Mouse (Mus musculus) stomach, embryonic 14.5 days (tissue): ENCODE measurements at regions not wholly inside any gene's neighbourhood (a gene's known extent, or its start where the extent isn't known, plus 50 kb on each side); places are given as distances from the start of the nearest gene placed in this dataset.

Experiments used
- ATAC-seq: fragments of 200-750 bp; cut with Nextera tagmentation; 2 replicates; pipeline ENCODE4 v1.8.0; 2017; ENCODE audit warnings: low read depth, moderate TSS enrichment; ENCODE audit not compliant: insufficient number of reproducible peaks, insufficient read depth, low FRiP score
- H3K27ac ChIP-seq: fragments of 300-500 bp; sonication (generic); 2 replicates; pipeline ENCODE4 v1.5.1; 2014; ENCODE audit warnings: mild to moderate bottlenecking, low read length, moderate library complexity, mixed read lengths
- H3K27me3 ChIP-seq: fragments of 300-500 bp; sonication (generic); 2 replicates; pipeline ENCODE4 v1.6.1; 2014; ENCODE audit warnings: low read length, control low read depth, mixed read lengths; ENCODE audit not compliant: control insufficient read depth, insufficient read depth
- H3K36me3 ChIP-seq: fragments of 300-500 bp; sonication (generic); 2 replicates; pipeline ENCODE4 v1.6.1; 2014; ENCODE audit warnings: mild to moderate bottlenecking, control low read depth, low read length, moderate library complexity, mixed read lengths; ENCODE audit not compliant: control insufficient read depth, insufficient read depth
- H3K4me1 ChIP-seq: fragments of 300-500 bp; sonication (generic); 2 replicates; pipeline ENCODE4 v1.6.1; 2014; ENCODE audit warnings: low read length, control low read depth, mixed read lengths; ENCODE audit not compliant: control insufficient read depth, insufficient read depth
- H3K4me2 ChIP-seq: fragments of 300-500 bp; sonication (generic); replicated peaks from 2 replicates; pipeline ENCODE4 v1.6.1; 2014; ENCODE audit warnings: low read depth, low read length, control low read depth
- H3K4me3 ChIP-seq: fragments of 300-500 bp; sonication (generic); 2 replicates; pipeline ENCODE4 v1.5.1; 2014; ENCODE audit warnings: low read depth, low read length, control low read depth
- H3K9ac ChIP-seq: fragments of 300-500 bp; sonication (generic); replicated peaks from 2 replicates; pipeline ENCODE4 v1.6.1; 2014; ENCODE audit warnings: low read depth, mild to moderate bottlenecking, control low read depth, low read length, moderate library complexity, mixed read lengths
- H3K9me3 ChIP-seq: fragments of 300-500 bp; sonication (generic); 2 replicates; pipeline ENCODE4 v1.6.1; 2016; ENCODE audit warnings: low read depth, low read length, control low read depth; ENCODE audit not compliant: control insufficient read depth
- WGBS: fragments of 180-500 bp; shearing (Covaris S2); extraction: QIAGEN DNeasy Blood & Tissue Kit; methylation state at CpG from one replicate; pipeline ENCODE4 v1.1.7; 2014; 5-methylcytosine and 5-hydroxymethylcytosine counted together

- no peak for ATAC-seq
- Histone ChIP-seq H3K36me3 (no peaks in the 10 kb centered on the region), H3K4me3 (no peak overlapping the region), H3K9ac (no peak overlapping the region), H3K27me3 (no peaks in the 10 kb centered on the region), H3K4me2 (no peak overlapping the region), H3K4me1 (no peaks in the 10 kb centered on the region), H3K27ac (no peak overlapping the region), H3K9me3 (no peaks in the 10 kb centered on the region)
- WGBS, result 72% methylated on average over 1 of the region's 1 CpGs
Measured at GRCm38 (mm10) chr11:15836307-15836706, 421.2 kb upstream of the Vstm2a start.

GRCm38 (mm10) chr11:15838640-15839226, 418.8 kb upstream of the Vstm2a start:
- H3K36me3 ChIP-seq, result no peaks in the 10 kb centered on the region
- no peak overlapping the region for H3K27ac ChIP-seq
- H3K9ac ChIP-seq, result no peak overlapping the region
- WGBS, result 79% methylated on average over 6 of the region's 6 CpGs
- H3K9me3 ChIP-seq, result no peaks in the 10 kb centered on the region
- no peak overlapping the region for H3K4me3 ChIP-seq
- no peaks in the 10 kb centered on the region for H3K4me1 ChIP-seq
- peak; percentile 65; the same call in 1 of the 2 replicates for ATAC-seq
- H3K4me2 ChIP-seq, result no peak overlapping the region
- no peaks in the 10 kb centered on the region for H3K27me3 ChIP-seq

- Histone ChIP-seq H3K27ac (no peak overlapping the region), H3K9me3 (no peaks in the 10 kb centered on the region), H3K27me3 (no peaks in the 10 kb centered on the region), H3K9ac (no peak overlapping the region), H3K4me1 (no peaks in the 10 kb centered on the region), H3K36me3 (no peaks in the 10 kb centered on the region), H3K4me3 (no peak overlapping the region), H3K4me2 (no peak overlapping the region)
- no peak for ATAC-seq
Measured at GRCm38 (mm10) chr11:15839271-15839670, 418.3 kb upstream of the Vstm2a start.

GRCm38 (mm10) chr11:15879136-15879535, 378.4 kb upstream of the Vstm2a start:
- no peaks in the 10 kb centered on the region for H3K4me1 ChIP-seq
- H3K4me3 ChIP-seq, result no peak overlapping the region
- no peaks in the 10 kb centered on the region for H3K9me3 ChIP-seq
- H3K27ac ChIP-seq, result no peak overlapping the region
- no peaks in the 10 kb centered on the region for H3K36me3 ChIP-seq
- WGBS, result 63% methylated on average over 4 of the region's 4 CpGs
- no peak overlapping the region for H3K4me2 ChIP-seq
- no peak overlapping the region for H3K9ac ChIP-seq
- H3K27me3 ChIP-seq, result no peaks in the 10 kb centered on the region
- no peak for ATAC-seq
